Mouse (Mus musculus): ENCODE data around the gene Gm13697.
A peak's percentile ranks its signal among the peaks of the same experiment; 100 is the strongest.
"Not testable (repeated sequence)": the region's sequence is repeated elsewhere in the genome, so short reads cannot be mapped to it uniquely, and the experiment has no call there.

Gm13697 gene

GRCm38 (mm10) chr2:83984443-83984842 lies at the start of gene Gm13697:
Gene Gm13697, plus strand, starts transcription at chr2:83984743.
- DNase-seq (ENCODE audit: low spot score in 2 of 2), result not testable (repeated sequence)

- DNase-seq (ENCODE audit: low spot score in 2 of 2), result peak; percentile 77 to 95
These were observed 43.6 kb upstream of the Gm13697 start, which contains the start of gene Zswim2 for GRCm38 (mm10) chr2:83940931-83941361. Gene Zswim2, minus strand, starts transcription at chr2:83941228.

- DNase-seq (ENCODE audit: low spot score in 2 of 2), result no peak
These were observed 43.2 kb upstream of the Gm13697 start for GRCm38 (mm10) chr2:83941378-83941777.

- DNase-seq (ENCODE audit: low spot score in 2 of 2), result no peak
These were observed 42.8 kb upstream of the Gm13697 start for GRCm38 (mm10) chr2:83941792-83942191.

GRCm38 (mm10) chr2:83955393-83955792 lies 29.1 kb upstream of the Gm13697 start, which contains the start of gene Gm13698:
Gene Gm13698, plus strand, starts transcription at chr2:83955693.
- not testable (repeated sequence) for DNase-seq (ENCODE audit: low spot score in 2 of 2)

- DNase-seq (ENCODE audit: low spot score in 2 of 2), result not testable (repeated sequence)
These were observed 23.3 kb upstream of the Gm13697 start, which contains the start of gene Gm13693 for GRCm38 (mm10) chr2:83961203-83961602. Gene Gm13693, plus strand, starts transcription at chr2:83961503.

- DNase-seq (ENCODE audit: low spot score in 2 of 2), result not testable (repeated sequence)
These were observed 17.5 kb upstream of the Gm13697 start, which contains the start of gene Gm13695 for GRCm38 (mm10) chr2:83967013-83967412. Gene Gm13695, plus strand, starts transcription at chr2:83967313.

- DNase-seq (ENCODE audit: low spot score in 2 of 2), result not testable (repeated sequence)
These were observed 11.7 kb upstream of the Gm13697 start, which contains the start of gene Gm13696 for GRCm38 (mm10) chr2:83972823-83973222. Gene Gm13696, plus strand, starts transcription at chr2:83973123.

- DNase-seq (ENCODE audit: low spot score in 2 of 2), result not testable (repeated sequence)
These were observed 5.9 kb upstream of the Gm13697 start, which contains the start of gene Gm13694 for GRCm38 (mm10) chr2:83978633-83979032. Gene Gm13694, plus strand, starts transcription at chr2:83978933.

- DNase-seq (ENCODE audit: low spot score in 2 of 2), result not testable (repeated sequence)
These were observed 5.7 kb downstream of the Gm13697 start, which contains the start of gene Gm13691 for GRCm38 (mm10) chr2:83990253-83990652. Gene Gm13691, plus strand, starts transcription at chr2:83990553.

- DNase-seq (ENCODE audit: low spot score in 2 of 2), result not testable (repeated sequence)
These were observed 9.2 kb downstream of the Gm13697 start for GRCm38 (mm10) chr2:83993639-83994255.

- DNase-seq (ENCODE audit: low spot score in 2 of 2), result not testable (repeated sequence)
These were observed 10.0 kb downstream of the Gm13697 start for GRCm38 (mm10) chr2:83994526-83994925.

GRCm38 (mm10) chr2:84008913-84009312 lies 24.4 kb downstream of the Gm13697 start:
- no peak for DNase-seq (ENCODE audit: low spot score in 2 of 2)

- DNase-seq (ENCODE audit: low spot score in 2 of 2), result no peak
These were observed 25.3 kb downstream of the Gm13697 start for GRCm38 (mm10) chr2:84009818-84010217.

GRCm38 (mm10) chr2:84014572-84014971 lies 30.0 kb downstream of the Gm13697 start:
- DNase-seq (ENCODE audit: low spot score in 2 of 2), result no peak

GRCm38 (mm10) chr2:84016291-84016690 lies 31.7 kb downstream of the Gm13697 start:
- DNase-seq (ENCODE audit: low spot score in 2 of 2), result not testable (repeated sequence)

GRCm38 (mm10) chr2:84018330-84018729 lies 33.8 kb downstream of the Gm13697 start:
- DNase-seq (ENCODE audit: low spot score in 2 of 2), result no peak

- DNase-seq (ENCODE audit: low spot score in 2 of 2), result no peak
These were observed 35.2 kb downstream of the Gm13697 start for GRCm38 (mm10) chr2:84019519-84020305.

GRCm38 (mm10) chr2:84021930-84022329 lies 37.4 kb downstream of the Gm13697 start:
- DNase-seq (ENCODE audit: low spot score in 2 of 2), result no peak

- DNase-seq (ENCODE audit: low spot score in 2 of 2), result peak; percentile 40 to 54
These were observed 38.4 kb downstream of the Gm13697 start for GRCm38 (mm10) chr2:84022905-84023304.

GRCm38 (mm10) chr2:84023319-84023718 lies 38.8 kb downstream of the Gm13697 start:
- DNase-seq (ENCODE audit: low spot score in 2 of 2), result no peak

- no peak for DNase-seq (ENCODE audit: low spot score in 2 of 2)
These were observed 40.7 kb downstream of the Gm13697 start for GRCm38 (mm10) chr2:84025217-84025616.
